Mouse (Mus musculus) urinary bladder, postnatal 25 days (tissue): Measurements from ENCODE around the gene Gm2916.
"Not testable (repeated sequence)": the region's sequence is repeated elsewhere in the genome, so short reads cannot be mapped to it uniquely, and the experiment has no call there.

Experiments
- DNase-seq: peaks from one replicate; pipeline ENCODE4 v3.0.0; 2022; ENCODE audit warnings: low spot score

The Gm2916 gene

DNA sequence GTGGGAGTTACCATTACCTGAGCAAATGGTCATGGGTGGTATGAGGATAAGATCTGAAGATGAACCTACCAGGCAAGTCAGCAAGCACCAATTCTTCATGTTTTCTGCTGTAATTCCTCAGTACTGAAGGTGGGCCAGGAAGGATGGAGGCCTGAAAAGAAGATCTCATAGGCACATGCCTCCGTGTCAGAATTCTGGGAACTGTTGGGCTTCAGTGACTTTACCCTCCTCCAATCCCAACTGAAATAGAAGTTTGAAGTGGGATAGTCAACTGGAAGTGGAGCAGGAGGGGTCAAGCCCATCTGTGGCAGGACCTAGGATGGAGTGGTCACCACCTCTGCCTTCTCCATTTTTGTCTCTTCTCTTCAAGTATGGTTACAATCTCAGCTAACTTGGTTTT is at the start of gene Gm2916:
Gene Gm2916, plus strand, starts transcription at position 301 of the 400 bp plus-strand sequence.
- DNase-seq = not testable (repeated sequence)

- DNase-seq = not testable (repeated sequence)
Measured at GRCm38 (mm10) chr14:3845945-3846344, 38.0 kb upstream of the Gm2916 start, which contains the start of gene Gm3033. Gm3033 (plus strand) TSS chr14:3846245.

- DNase-seq = not testable (repeated sequence)
Measured at GRCm38 (mm10) chr14:3931456-3931855, 47.5 kb downstream of the Gm2916 start, which contains the start of gene Gm3029. Gm3029 (plus strand) TSS chr14:3931756.

DNA sequence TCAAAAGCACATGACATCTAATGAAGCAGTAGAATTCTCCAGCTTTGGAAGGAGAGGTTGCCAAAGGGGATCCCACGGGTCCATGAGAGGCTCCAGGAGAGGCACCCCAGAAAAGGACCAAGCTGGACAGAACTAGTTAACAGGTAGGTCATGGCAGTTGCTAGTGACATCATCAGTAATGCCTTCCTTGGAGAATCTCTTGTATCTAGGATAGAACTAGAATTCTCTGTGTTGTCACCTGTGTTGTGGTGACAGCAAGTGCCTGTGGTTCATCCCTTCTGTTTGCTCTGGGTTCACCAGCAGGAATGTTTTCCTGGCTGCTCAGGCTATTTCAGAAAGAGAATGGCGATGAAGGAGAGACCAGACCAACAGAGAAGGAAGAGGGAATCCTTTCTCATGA is 79.3 kb downstream of the Gm2916 start, which contains the start of gene Gm3095:
Gene Gm3095, plus strand, starts transcription at position 301 of the 400 bp plus-strand sequence.
- not testable (repeated sequence) for DNase-seq
